Mouse (Mus musculus) liver, embryonic 16.5 days (tissue): ENCODE results near the gene Esrrg. TPM values are rescaled to one million over a fixed set of nuclear protein-coding genes. Genes with fewer than 3 reads are reported as not detected.

Experiments
- ATAC-seq: fragments of 200-750 bp; cut with Nextera tagmentation; 2 replicates; pipeline ENCODE4 v1.8.0; 2017; ENCODE audit warnings: low read depth, mild to moderate bottlenecking, moderate number of reproducible peaks, moderate library complexity
- H3K27ac ChIP-seq: fragments of 300-500 bp; sonication (generic); 2 replicates; pipeline ENCODE4 v1.5.1; 2014; ENCODE audit warnings: mild to moderate bottlenecking, low read length
- H3K27me3 ChIP-seq: fragments of 300-500 bp; sonication (generic); 2 replicates; pipeline ENCODE4 v1.6.1; 2014; ENCODE audit warnings: low read depth, low read length, mixed read lengths; ENCODE audit not compliant: control insufficient read depth, insufficient read depth
- H3K36me3 ChIP-seq: fragments of 300-500 bp; sonication (generic); 2 replicates; pipeline ENCODE4 v1.6.1; 2014; ENCODE audit warnings: mild to moderate bottlenecking; ENCODE audit not compliant: control insufficient read depth, insufficient read depth
- H3K4me1 ChIP-seq: fragments of 300-500 bp; sonication (generic); 2 replicates; pipeline ENCODE4 v1.6.1; 2014; ENCODE audit warnings: low read depth, low read length, mixed read lengths; ENCODE audit not compliant: control insufficient read depth
- H3K4me2 ChIP-seq: fragments of 300-500 bp; sonication (generic); 2 replicates; pipeline ENCODE4 v1.6.1; 2014; ENCODE audit warnings: low read depth, low read length, mixed read lengths
- H3K4me3 ChIP-seq: fragments of 300-500 bp; sonication (generic); 2 replicates; pipeline ENCODE4 v1.5.1; 2014; ENCODE audit warnings: low read depth, mild to moderate bottlenecking, low read length
- H3K9ac ChIP-seq: fragments of 300-500 bp; sonication (generic); 2 replicates; pipeline ENCODE4 v1.6.1; 2014; ENCODE audit warnings: low read depth, low read length
- H3K9me3 ChIP-seq: fragments of 300-500 bp; sonication (generic); replicated peaks from 2 replicates; pipeline ENCODE4 v1.6.1; 2016; ENCODE audit warnings: low read length; ENCODE audit not compliant: control insufficient read depth
- WGBS: fragments of 180-500 bp; shearing (Covaris S2); extraction: QIAGEN DNeasy Blood & Tissue Kit; methylation state at CpG from one replicate; pipeline ENCODE4 v1.1.7; 2014; ENCODE audit not compliant: insufficient replicate concordance; 5-methylcytosine and 5-hydroxymethylcytosine counted together
- polyA plus RNA-seq: library from polyadenylated mRNA; unstranded; fragments of >200 nt; fragmentation: Nextera tagmentation; extraction: Ambion mirVana; gene quantifications from 2 replicates; pipeline ENCODE4 v1.2.1, GENCODE M21; 2015

Gene Esrrg
- polyA plus RNA-seq, 1 experiment from 2014 or later, result 0.19 TPM

DNA sequence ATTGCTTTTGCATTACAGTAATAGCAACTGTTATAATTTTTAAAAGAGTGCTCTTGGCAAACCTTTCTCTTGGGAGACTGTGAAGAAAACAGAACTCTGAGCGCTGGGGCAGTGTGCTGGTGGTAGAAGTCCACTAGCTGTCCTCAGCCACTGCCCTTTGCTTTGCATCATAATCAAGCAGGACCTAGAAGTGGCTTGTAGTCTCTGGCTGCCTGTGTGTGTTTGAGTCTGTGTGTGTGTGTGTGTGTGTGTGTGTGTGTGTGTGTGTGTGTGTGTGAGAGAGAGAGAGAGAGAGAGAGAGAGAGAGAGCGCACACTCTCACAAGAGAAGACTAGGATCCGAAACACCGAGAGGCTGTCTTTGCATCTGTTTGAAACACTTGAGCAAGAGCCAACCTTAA lies 390.5 kb downstream of the Esrrg start:
- no peak overlapping the region for H3K9ac ChIP-seq
- no peak overlapping the region for H3K4me2 ChIP-seq
- WGBS, result 67% methylated on average over 4 of the region's 4 CpGs
- ATAC-seq, result no peak
- H3K4me1 ChIP-seq, result no peaks in the 10 kb centered on the region
- H3K36me3 ChIP-seq, result no peaks in the 10 kb centered on the region
- peaks cover 7% of the 10 kb centered on the region for H3K27me3 ChIP-seq
- no peak overlapping the region for H3K4me3 ChIP-seq
- no peaks in the 10 kb centered on the region for H3K9me3 ChIP-seq
- H3K27ac ChIP-seq, result no peak overlapping the region

DNA sequence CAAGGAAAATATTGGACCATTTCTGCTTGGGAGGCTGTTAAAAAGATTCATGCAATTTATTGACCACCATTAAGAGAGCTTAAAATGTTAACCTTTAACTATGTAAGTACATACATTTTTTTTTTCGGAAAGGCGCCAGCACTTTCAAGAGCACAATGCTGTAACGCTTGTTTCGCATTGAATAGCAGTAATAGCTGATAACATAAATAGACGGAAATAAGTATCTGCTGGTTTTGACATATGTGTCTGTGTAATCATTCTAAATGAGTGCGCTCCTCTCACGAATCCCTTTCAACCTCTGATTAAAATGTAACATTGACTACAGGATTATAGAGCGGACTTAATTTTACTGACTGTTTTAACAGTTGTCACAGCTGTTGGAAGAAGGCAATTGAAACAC lies 391.6 kb downstream of the Esrrg start:
- no peak for ATAC-seq
- H3K4me3 ChIP-seq, result no peak overlapping the region
- WGBS, result 65% methylated on average over 8 of the region's 8 CpGs
- no peaks in the 10 kb centered on the region for H3K4me1 ChIP-seq
- no peaks in the 10 kb centered on the region for H3K36me3 ChIP-seq
- H3K27me3 ChIP-seq, result peaks cover 7% of the 10 kb centered on the region
- H3K4me2 ChIP-seq, result no peak overlapping the region
- no peak overlapping the region for H3K9ac ChIP-seq
- H3K9me3 ChIP-seq, result no peaks in the 10 kb centered on the region
- no peak overlapping the region for H3K27ac ChIP-seq

DNA sequence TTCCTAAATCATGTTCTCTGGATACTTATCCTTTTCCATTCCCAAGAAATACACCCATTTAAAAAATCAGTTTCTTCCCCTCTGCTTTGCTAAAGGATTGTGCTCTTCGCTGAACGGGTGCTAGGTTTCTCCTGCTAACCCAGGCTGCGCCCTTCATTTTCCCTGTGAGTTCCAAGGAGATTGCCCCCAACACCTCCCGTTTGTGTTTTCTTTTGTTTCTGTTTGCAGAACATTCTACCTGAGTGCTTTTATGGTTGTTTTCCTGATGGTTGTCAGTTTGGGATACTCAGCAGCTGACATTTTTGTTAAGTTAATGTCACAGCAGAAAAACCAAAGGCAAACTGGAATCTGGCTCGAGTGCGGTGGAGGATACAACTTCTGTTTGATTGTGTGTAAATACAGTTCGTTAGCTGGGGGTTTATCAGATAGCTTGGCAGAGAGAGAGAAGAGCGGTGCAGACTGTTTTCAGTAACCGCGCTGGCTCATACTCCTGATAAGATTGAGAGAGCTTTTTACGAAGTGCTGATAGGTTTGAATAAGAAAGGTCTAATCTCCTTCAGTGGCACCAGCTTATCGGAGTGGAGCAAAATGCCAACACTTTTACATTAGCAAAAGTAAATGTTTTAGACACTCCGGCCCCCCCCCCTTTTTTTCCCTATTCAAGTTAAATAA lies 398.4 kb downstream of the Esrrg start:
- H3K4me1 ChIP-seq, result no peaks in the 10 kb centered on the region
- H3K27ac ChIP-seq, result no peak overlapping the region
- WGBS, result 44% methylated on average over 13 of the region's 13 CpGs
- no peak overlapping the region for H3K9ac ChIP-seq
- no peak for ATAC-seq
- H3K4me2 ChIP-seq, result no peak overlapping the region
- no peaks in the 10 kb centered on the region for H3K9me3 ChIP-seq
- no peaks in the 10 kb centered on the region for H3K36me3 ChIP-seq
- H3K4me3 ChIP-seq, result no peak overlapping the region
- peaks cover 3% of the 10 kb centered on the region; the same call in 1 of the 2 replicates for H3K27me3 ChIP-seq

DNA sequence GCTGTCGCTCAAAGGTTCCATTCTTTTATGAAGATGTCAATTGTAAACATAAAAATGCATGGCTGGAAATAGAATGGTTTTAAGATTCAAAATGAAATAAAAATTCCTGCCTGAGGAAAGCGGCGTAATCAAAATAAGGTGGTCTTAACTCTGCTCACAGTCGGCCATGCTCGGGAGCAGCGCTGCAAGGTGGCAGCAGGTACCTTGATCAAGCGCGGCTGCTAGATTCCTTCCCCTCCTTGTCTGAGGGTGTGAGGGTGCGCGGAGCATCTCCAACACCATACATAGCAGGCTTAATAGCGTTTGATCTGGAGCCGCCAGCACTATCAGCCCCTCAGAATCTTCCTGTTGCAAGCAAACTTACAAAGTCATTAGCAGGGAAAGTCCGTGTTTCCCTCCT lies 399.9 kb downstream of the Esrrg start:
- H3K9ac ChIP-seq, result no peak overlapping the region
- no peak overlapping the region for H3K4me2 ChIP-seq
- no peaks in the 10 kb centered on the region for H3K36me3 ChIP-seq
- 55% methylated on average over 13 of the region's 13 CpGs for WGBS
- no peak overlapping the region for H3K4me3 ChIP-seq
- H3K27me3 ChIP-seq, result peaks cover 3% of the 10 kb centered on the region; the same call in 1 of the 2 replicates
- no peak overlapping the region for H3K27ac ChIP-seq
- ATAC-seq, result no peak
- H3K9me3 ChIP-seq, result no peaks in the 10 kb centered on the region
- H3K4me1 ChIP-seq, result no peaks in the 10 kb centered on the region

DNA sequence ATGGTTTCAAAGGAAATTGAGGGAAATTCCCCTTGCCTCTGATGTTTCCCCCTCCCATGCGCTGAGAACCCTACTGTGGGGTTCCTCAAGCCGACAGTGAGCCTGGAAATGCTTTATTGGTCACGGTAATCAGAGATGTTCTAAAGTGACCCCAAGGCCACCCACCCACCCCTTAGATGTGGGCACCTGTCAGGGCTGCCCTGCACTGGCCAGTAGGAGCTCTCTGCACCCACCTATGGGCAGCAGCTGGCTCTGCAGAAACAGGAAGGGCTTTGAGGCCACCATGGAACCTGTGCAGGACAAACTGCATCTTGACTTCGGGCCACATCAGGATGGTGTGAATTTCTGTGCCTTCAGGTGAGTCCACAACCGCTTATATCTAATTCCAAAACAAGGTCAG lies 401.3 kb downstream of the Esrrg start:
- peaks cover 3% of the 10 kb centered on the region; the same call in 1 of the 2 replicates for H3K27me3 ChIP-seq
- H3K4me3 ChIP-seq, result no peak overlapping the region
- H3K4me1 ChIP-seq, result no peaks in the 10 kb centered on the region
- no peak overlapping the region for H3K9ac ChIP-seq
- 60% methylated on average over 5 of the region's 5 CpGs for WGBS
- no peak overlapping the region for H3K27ac ChIP-seq
- H3K4me2 ChIP-seq, result no peak overlapping the region
- H3K36me3 ChIP-seq, result no peaks in the 10 kb centered on the region
- no peak for ATAC-seq
- H3K9me3 ChIP-seq, result no peaks in the 10 kb centered on the region

DNA sequence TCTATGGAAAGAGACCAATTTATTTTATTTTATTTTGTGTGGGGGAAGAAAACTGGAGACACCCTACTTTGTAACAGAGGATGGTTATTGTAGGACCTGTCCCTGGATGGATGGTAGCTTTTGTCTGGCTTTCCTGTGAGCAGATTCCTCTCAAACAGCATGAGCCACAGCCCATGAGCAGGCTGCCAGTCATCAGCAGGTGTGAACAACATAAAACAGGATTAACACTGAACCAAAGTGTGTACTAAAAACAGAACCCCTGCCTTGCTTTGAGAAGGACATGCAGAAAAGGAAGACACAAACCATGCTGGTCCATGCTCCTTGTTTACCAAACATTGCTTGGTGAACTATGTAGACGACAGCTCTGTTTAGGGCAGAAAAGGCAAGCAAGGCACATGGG lies 402.3 kb downstream of the Esrrg start:
- Histone ChIP-seq H3K9ac (no peak overlapping the region), H3K27ac (no peak overlapping the region), H3K36me3 (no peaks in the 10 kb centered on the region), H3K4me3 (no peak overlapping the region), H3K27me3 (peaks cover 3% of the 10 kb centered on the region; the same call in 1 of the 2 replicates), H3K4me1 (no peaks in the 10 kb centered on the region), H3K9me3 (no peaks in the 10 kb centered on the region), H3K4me2 (no peak overlapping the region)
- ATAC-seq, result no peak
- 37% methylated on average over 1 of the region's 1 CpGs for WGBS

DNA sequence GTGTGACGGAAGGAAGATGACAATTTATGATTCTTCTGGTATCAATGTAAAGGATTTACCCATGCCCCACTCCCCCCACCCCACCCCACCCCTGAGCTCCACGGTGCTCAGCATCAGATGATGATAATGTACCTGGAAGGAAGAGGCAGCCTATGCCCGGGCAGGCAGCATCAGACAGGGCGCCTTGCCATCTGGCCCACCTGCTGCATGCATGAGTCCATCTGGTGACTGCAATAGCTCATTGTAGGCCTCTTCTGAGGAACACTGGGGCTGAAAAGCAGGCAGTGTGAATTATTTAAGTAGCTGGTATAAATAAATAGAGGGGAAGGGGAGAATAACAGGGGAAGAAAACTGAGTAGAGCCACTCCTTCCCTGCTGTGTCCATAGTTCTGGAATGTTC lies 405.8 kb downstream of the Esrrg start:
- H3K27ac ChIP-seq, result no peak overlapping the region
- WGBS, result 63% methylated on average over 4 of the region's 4 CpGs
- ATAC-seq, result no peak

DNA sequence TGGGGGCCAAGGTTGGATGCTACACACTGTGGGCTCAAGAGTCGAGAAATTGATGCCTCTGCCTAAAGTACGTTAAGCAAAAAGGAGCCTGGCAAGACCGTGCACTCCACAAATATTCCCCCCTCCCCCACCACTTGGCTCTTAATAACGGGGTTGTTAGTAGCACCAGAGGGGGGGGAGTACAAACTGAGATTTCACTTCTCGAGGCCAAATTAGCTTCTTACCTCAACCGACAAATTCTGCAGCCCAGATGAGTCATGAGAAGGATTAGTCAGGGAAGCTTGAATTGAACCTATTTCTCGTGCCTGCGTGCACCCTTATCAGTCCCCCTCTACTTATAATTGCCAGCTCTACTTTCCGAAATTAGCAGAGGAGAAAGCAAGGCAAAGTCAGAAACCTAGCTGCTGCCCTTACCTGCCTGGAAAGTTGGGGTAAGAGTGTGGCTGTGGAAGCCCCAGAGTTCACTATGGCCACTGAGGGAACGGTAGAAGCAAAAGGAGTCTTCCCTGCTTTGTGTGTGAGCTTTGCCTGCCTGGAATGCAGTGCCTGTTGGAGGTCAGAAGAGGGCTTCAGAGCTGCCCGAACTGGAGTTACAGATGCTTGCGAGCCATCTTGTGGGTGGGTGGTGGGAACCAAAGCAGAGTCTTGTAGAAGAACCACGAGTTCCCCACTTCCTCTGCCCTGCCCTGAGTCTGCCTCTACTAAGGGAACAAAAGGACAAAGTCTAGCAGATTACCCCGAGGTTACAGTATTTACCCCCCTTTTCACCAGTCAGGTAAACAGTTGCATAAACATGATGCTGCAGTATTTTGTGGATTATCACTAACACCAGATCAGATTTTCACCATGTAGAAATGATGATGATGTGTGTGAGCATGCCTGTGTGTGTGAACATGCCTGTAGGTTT lies 409.6 kb downstream of the Esrrg start:
- no peak for ATAC-seq
- Histone ChIP-seq H3K27ac (no peak overlapping the region), H3K4me2 (no peak overlapping the region), H3K4me1 (no peaks in the 10 kb centered on the region), H3K9ac (no peak overlapping the region), H3K9me3 (no peaks in the 10 kb centered on the region), H3K4me3 (no peak overlapping the region), H3K27me3 (no peaks in the 10 kb centered on the region), H3K36me3 (no peaks in the 10 kb centered on the region)
- WGBS, result 45% methylated on average over 14 of the region's 14 CpGs

More for the DNA sequence above, 405.8 kb downstream of the Esrrg start:
- no peaks in the 10 kb centered on the region for H3K9me3 ChIP-seq
- H3K4me1 ChIP-seq, result no peaks in the 10 kb centered on the region
- no peaks in the 10 kb centered on the region for H3K27me3 ChIP-seq
- H3K9ac ChIP-seq, result no peak overlapping the region
- no peak overlapping the region for H3K4me2 ChIP-seq
- no peak overlapping the region for H3K4me3 ChIP-seq
- H3K36me3 ChIP-seq, result no peaks in the 10 kb centered on the region

DNA sequence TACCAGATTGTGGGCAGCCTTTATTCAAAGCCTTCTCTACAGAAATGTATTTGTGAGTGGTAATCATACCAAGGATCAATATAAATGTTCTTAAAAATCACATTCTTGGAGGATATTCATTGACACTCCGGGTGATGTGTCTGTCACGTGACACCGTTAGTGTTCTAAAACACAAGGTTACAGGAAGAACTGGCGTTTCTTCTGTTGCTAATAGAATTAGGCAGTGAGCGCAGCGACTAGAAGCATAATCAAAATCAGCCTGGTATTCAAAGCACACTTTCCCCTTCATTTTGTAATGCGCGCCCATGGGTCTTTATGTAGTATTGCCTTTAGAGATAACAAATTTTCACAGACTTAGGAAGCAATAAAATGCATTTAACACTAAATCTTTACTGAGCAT lies 420.6 kb downstream of the Esrrg start:
- Histone ChIP-seq H3K9me3 (no peaks in the 10 kb centered on the region), H3K4me1 (no peaks in the 10 kb centered on the region), H3K36me3 (no peaks in the 10 kb centered on the region), H3K27ac (no peak overlapping the region), H3K9ac (no peak overlapping the region), H3K27me3 (no peaks in the 10 kb centered on the region), H3K4me3 (no peak overlapping the region), H3K4me2 (no peak overlapping the region)
- no peak for ATAC-seq
- WGBS, result 69% methylated on average over 8 of the region's 8 CpGs
